Mouse (Mus musculus): ENCODE data around the gene Pnkd. TPM values are rescaled to one million over a fixed set of nuclear protein-coding genes. Genes with fewer than 3 reads are reported as not detected.

Gene Pnkd
- polyA plus RNA-seq, 1 experiment, result 63.0 TPM

GRCm38 (mm10) chr1:74353453-74354229 lies 68.9 kb downstream of the Pnkd start:
- Histone ChIP-seq H3K4me3 (replicated peaks; ENCODE audit: extremely low read depth, low read depth, low read length) (no peak overlapping the region), H3K4me1 (ENCODE audit: control insufficient read depth, insufficient read depth, low read length) (no peaks in the 10 kb centered on the region)
- 86% methylated on average over 9 of the region's 9 CpGs for whole genome bisulfite sequencing
- TF ChIP-seq POLR2A (IDR thresholded peaks at IDR 0.05; ENCODE audit: borderline replicate concordance, extremely low read depth, low read depth, low read length) (no peak), CTCF (IDR thresholded peaks at IDR 0.05; ENCODE audit: insufficient read depth, low read length) (no peak)
- no peak for DNase-seq

GRCm38 (mm10) chr1:74357531-74357930 lies 72.8 kb downstream of the Pnkd start:
- no peak overlapping the region for H3K4me3 ChIP-seq (replicated peaks; ENCODE audit: extremely low read depth, low read depth, low read length)
- DNase-seq, result no peak
- no peaks in the 10 kb centered on the region for H3K4me1 ChIP-seq (ENCODE audit: control insufficient read depth, insufficient read depth, low read length)
- TF ChIP-seq POLR2A (IDR thresholded peaks at IDR 0.05; ENCODE audit: borderline replicate concordance, extremely low read depth, low read depth, low read length) (no peak), CTCF (IDR thresholded peaks at IDR 0.05; ENCODE audit: insufficient read depth, low read length) (no peak)

GRCm38 (mm10) chr1:74359952-74360517 lies 75.3 kb downstream of the Pnkd start:
- WGBS, result 72% methylated on average over 5 of the region's 5 CpGs
- Histone ChIP-seq H3K4me1 (ENCODE audit: control insufficient read depth, insufficient read depth, low read length) (no peaks in the 10 kb centered on the region), H3K4me3 (replicated peaks; ENCODE audit: extremely low read depth, low read depth, low read length) (no peak overlapping the region)
- TF ChIP-seq CTCF (IDR thresholded peaks at IDR 0.05; ENCODE audit: insufficient read depth, low read length), result no peak
- TF ChIP-seq POLR2A (IDR thresholded peaks at IDR 0.05; ENCODE audit: borderline replicate concordance, extremely low read depth, low read depth, low read length), result no peak
- DNase-seq, result no peak

GRCm38 (mm10) chr1:74361812-74362211 lies 77.1 kb downstream of the Pnkd start, which contains the start of gene Catip:
Gene Catip (plus strand): TSS chr1:74362108.
- Histone ChIP-seq H3K4me3 (replicated peaks; ENCODE audit: extremely low read depth, low read depth, low read length) (no peak within 1 kb of the TSS), H3K4me1 (ENCODE audit: control insufficient read depth, insufficient read depth, low read length) (no peaks in the 10 kb centered on the region)
- WGBS, result 2% methylated on average over 2 of the region's 2 CpGs
- no peak for TF ChIP-seq POLR2A (IDR thresholded peaks at IDR 0.05; ENCODE audit: borderline replicate concordance, extremely low read depth, low read depth, low read length)
- peak; percentile 50 for TF ChIP-seq CTCF (IDR thresholded peaks at IDR 0.05; ENCODE audit: insufficient read depth, low read length)
- DNase-seq, result peak; percentile 61

- 61% methylated on average over 17 of the region's 17 CpGs for WGBS
- no peaks in the 10 kb centered on the region for H3K4me1 ChIP-seq (ENCODE audit: control insufficient read depth, insufficient read depth, low read length)
- DNase-seq, result no peak
- H3K4me3 ChIP-seq (replicated peaks; ENCODE audit: extremely low read depth, low read depth, low read length), result no peak overlapping the region
- no peak for TF ChIP-seq POLR2A (IDR thresholded peaks at IDR 0.05; ENCODE audit: borderline replicate concordance, extremely low read depth, low read depth, low read length)
- no peak for TF ChIP-seq CTCF (IDR thresholded peaks at IDR 0.05; ENCODE audit: insufficient read depth, low read length)
Observed at GRCm38 (mm10) chr1:74362325-74363229, 77.8 kb downstream of the Pnkd start.

- H3K4me3 ChIP-seq (replicated peaks; ENCODE audit: extremely low read depth, low read depth, low read length), result no peak overlapping the region
- TF ChIP-seq CTCF (IDR thresholded peaks at IDR 0.05; ENCODE audit: insufficient read depth, low read length) (no peak), POLR2A (IDR thresholded peaks at IDR 0.05; ENCODE audit: borderline replicate concordance, extremely low read depth, low read depth, low read length) (no peak)
- WGBS, result 60% methylated on average over 5 of the region's 5 CpGs
- no peaks in the 10 kb centered on the region for H3K4me1 ChIP-seq (ENCODE audit: control insufficient read depth, insufficient read depth, low read length)
- no peak for DNase-seq
Observed at GRCm38 (mm10) chr1:74363437-74363836, 78.7 kb downstream of the Pnkd start.

- 32% methylated on average over 8 of the region's 8 CpGs for WGBS
- TF ChIP-seq POLR2A (IDR thresholded peaks at IDR 0.05; ENCODE audit: borderline replicate concordance, extremely low read depth, low read depth, low read length), result no peak
- no peak for TF ChIP-seq CTCF (IDR thresholded peaks at IDR 0.05; ENCODE audit: insufficient read depth, low read length)
- Histone ChIP-seq H3K4me3 (replicated peaks; ENCODE audit: extremely low read depth, low read depth, low read length) (no peak overlapping the region), H3K4me1 (ENCODE audit: control insufficient read depth, insufficient read depth, low read length) (no peaks in the 10 kb centered on the region)
- no peak for DNase-seq
Observed at GRCm38 (mm10) chr1:74364270-74364669, 79.5 kb downstream of the Pnkd start.

- DNase-seq, result peak; percentile 46
- 9% methylated on average over 34 of the region's 34 CpGs for WGBS
- Histone ChIP-seq H3K4me1 (ENCODE audit: control insufficient read depth, insufficient read depth, low read length) (no peaks in the 10 kb centered on the region), H3K4me3 (replicated peaks; ENCODE audit: extremely low read depth, low read depth, low read length) (peak overlapping the region; percentile 2)
- TF ChIP-seq CTCF (IDR thresholded peaks at IDR 0.05; ENCODE audit: insufficient read depth, low read length) (no peak), POLR2A (IDR thresholded peaks at IDR 0.05; ENCODE audit: borderline replicate concordance, extremely low read depth, low read depth, low read length) (0 out of 2 replicates have a peak, but pooled peaks have one; percentile 47)
Observed at GRCm38 (mm10) chr1:74367886-74368645, 83.3 kb downstream of the Pnkd start.

GRCm38 (mm10) chr1:74370040-74370439 lies 85.3 kb downstream of the Pnkd start:
- TF ChIP-seq CTCF (IDR thresholded peaks at IDR 0.05; ENCODE audit: insufficient read depth, low read length) (no peak), POLR2A (IDR thresholded peaks at IDR 0.05; ENCODE audit: borderline replicate concordance, extremely low read depth, low read depth, low read length) (no peak)
- WGBS, result 52% methylated on average over 4 of the region's 4 CpGs
- H3K4me3 ChIP-seq (replicated peaks; ENCODE audit: extremely low read depth, low read depth, low read length), result no peak overlapping the region
- DNase-seq, result no peak
- no peaks in the 10 kb centered on the region for H3K4me1 ChIP-seq (ENCODE audit: control insufficient read depth, insufficient read depth, low read length)
